Mouse (Mus musculus): ENCODE results near the gene Nqo1. TPM values are rescaled to one million over a fixed set of nuclear protein-coding genes. Genes with fewer than 3 reads are reported as not detected.
A peak's percentile ranks its signal among the peaks of the same experiment; 100 is the strongest.

Nqo1 gene
- polyA plus RNA-seq, 1 experiment: 1.6 TPM

GRCm38 (mm10) chr8:107390476-107391135 lies 12.4 kb downstream of the Nqo1 start:
- Histone ChIP-seq H3K36me3 (ENCODE audit: control insufficient read depth, insufficient read depth, low read length) (no peaks in the 10 kb centered on the region), H3K4me1 (ENCODE audit: control insufficient read depth, insufficient read depth, low read length) (no peaks in the 10 kb centered on the region), H3K27me3 (ENCODE audit: control insufficient read depth, insufficient read depth, low read length) (no peaks in the 10 kb centered on the region), H3K4me3 (ENCODE audit: control insufficient read depth, low read depth, low read length) (no peak overlapping the region), H3K27ac (ENCODE audit: control insufficient read depth, insufficient read depth, low read depth, low read length) (no peak overlapping the region)
- TF ChIP-seq POLR2A (IDR thresholded peaks at IDR 0.05; ENCODE audit: control insufficient read depth, low read depth, low read length): no peak
- no peak for TF ChIP-seq CTCF (IDR thresholded peaks at IDR 0.05; ENCODE audit: control insufficient read depth, insufficient read depth, insufficient replicate concordance, low read depth, low read length)

DNA sequence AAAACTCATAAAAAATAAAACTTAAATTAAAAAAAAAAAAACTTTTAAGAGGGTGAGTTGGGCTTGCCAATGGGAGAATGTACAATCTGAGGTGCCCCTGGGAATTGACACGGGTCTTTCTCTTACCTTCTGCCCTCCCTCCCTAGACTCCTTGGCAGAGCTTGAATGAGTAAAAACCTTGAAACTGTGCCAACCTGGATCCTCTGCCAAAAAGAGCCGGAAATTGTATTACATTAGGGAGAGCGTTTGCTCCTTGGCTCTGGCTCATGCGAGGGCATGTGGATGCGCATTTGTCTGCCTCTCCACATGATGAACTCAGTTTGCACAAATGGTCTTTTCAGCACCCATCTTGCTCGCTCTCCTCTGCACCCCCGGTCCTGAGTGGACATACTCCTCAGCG lies 13.4 kb downstream of the Nqo1 start:
- H3K36me3 ChIP-seq (ENCODE audit: control insufficient read depth, insufficient read depth, low read length): no peaks in the 10 kb centered on the region
- H3K4me1 ChIP-seq (ENCODE audit: control insufficient read depth, insufficient read depth, low read length): no peaks in the 10 kb centered on the region
- no peak overlapping the region for H3K4me3 ChIP-seq (ENCODE audit: control insufficient read depth, low read depth, low read length)
- TF ChIP-seq POLR2A (IDR thresholded peaks at IDR 0.05; ENCODE audit: control insufficient read depth, low read depth, low read length) (no peak), CTCF (IDR thresholded peaks at IDR 0.05; ENCODE audit: control insufficient read depth, insufficient read depth, insufficient replicate concordance, low read depth, low read length) (no peak)
- no peaks in the 10 kb centered on the region for H3K27me3 ChIP-seq (ENCODE audit: control insufficient read depth, insufficient read depth, low read length)
- no peak overlapping the region for H3K27ac ChIP-seq (ENCODE audit: control insufficient read depth, insufficient read depth, low read depth, low read length)

DNA sequence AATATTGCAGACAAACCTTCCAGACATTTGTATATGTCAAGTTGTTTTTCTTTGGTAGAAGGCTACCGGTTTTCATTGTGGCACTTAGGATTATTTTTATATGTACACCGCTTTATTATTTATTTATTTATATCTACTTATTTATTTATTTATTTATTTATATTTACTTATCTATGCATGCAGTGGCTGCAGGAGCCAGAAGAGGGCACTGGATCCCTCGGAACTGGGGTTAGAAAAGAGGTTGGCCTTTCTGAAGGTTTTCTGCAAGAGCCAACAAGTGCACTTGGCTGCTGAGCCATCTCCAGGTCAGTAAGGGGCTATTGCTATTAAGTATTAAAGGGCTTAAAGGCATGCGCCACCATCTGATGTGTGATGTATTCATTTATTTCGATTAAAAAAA lies 15.1 kb downstream of the Nqo1 start:
- Histone ChIP-seq H3K4me3 (ENCODE audit: control insufficient read depth, low read depth, low read length) (no peak overlapping the region), H3K27ac (ENCODE audit: control insufficient read depth, insufficient read depth, low read depth, low read length) (no peak overlapping the region), H3K36me3 (ENCODE audit: control insufficient read depth, insufficient read depth, low read length) (no peaks in the 10 kb centered on the region), H3K4me1 (ENCODE audit: control insufficient read depth, insufficient read depth, low read length) (no peaks in the 10 kb centered on the region), H3K27me3 (ENCODE audit: control insufficient read depth, insufficient read depth, low read length) (no peaks in the 10 kb centered on the region)
- peak; percentile 8; the same call in 1 of the 2 replicates for TF ChIP-seq CTCF (IDR thresholded peaks at IDR 0.05; ENCODE audit: control insufficient read depth, insufficient read depth, insufficient replicate concordance, low read depth, low read length)
- no peak for TF ChIP-seq POLR2A (IDR thresholded peaks at IDR 0.05; ENCODE audit: control insufficient read depth, low read depth, low read length)

- H3K4me3 ChIP-seq (ENCODE audit: control insufficient read depth, low read depth, low read length): no peak overlapping the region
- TF ChIP-seq POLR2A (IDR thresholded peaks at IDR 0.05; ENCODE audit: control insufficient read depth, low read depth, low read length): no peak
- no peak; the same call in 1 of the 2 replicates for TF ChIP-seq CTCF (IDR thresholded peaks at IDR 0.05; ENCODE audit: control insufficient read depth, insufficient read depth, insufficient replicate concordance, low read depth, low read length)
- H3K36me3 ChIP-seq (ENCODE audit: control insufficient read depth, insufficient read depth, low read length): no peaks in the 10 kb centered on the region
- H3K4me1 ChIP-seq (ENCODE audit: control insufficient read depth, insufficient read depth, low read length): no peaks in the 10 kb centered on the region
- H3K27ac ChIP-seq (ENCODE audit: control insufficient read depth, insufficient read depth, low read depth, low read length): no peak overlapping the region
- no peaks in the 10 kb centered on the region for H3K27me3 ChIP-seq (ENCODE audit: control insufficient read depth, insufficient read depth, low read length)
Measured at GRCm38 (mm10) chr8:107386642-107387041, 16.4 kb downstream of the Nqo1 start.

DNA sequence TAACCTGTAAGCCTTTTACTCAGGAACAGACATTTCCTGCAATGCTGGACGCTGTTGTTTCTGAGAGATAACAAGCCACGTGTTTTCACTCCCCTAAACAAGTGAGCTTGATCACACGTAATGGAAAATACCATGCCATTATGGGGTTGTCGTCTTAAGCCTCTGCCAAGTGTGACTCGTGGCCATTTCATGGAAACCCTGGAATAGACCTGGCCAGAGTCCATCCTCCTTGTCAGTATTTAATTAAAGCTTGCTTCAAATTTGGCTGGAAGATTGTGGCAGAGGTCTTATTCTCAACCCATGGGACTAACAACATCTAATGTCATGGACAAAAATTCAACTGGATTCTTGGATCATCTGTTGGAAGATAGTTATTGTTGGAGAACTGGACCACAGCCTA lies 16.8 kb downstream of the Nqo1 start:
- no peaks in the 10 kb centered on the region for H3K4me1 ChIP-seq (ENCODE audit: control insufficient read depth, insufficient read depth, low read length)
- H3K27ac ChIP-seq (ENCODE audit: control insufficient read depth, insufficient read depth, low read depth, low read length): no peak overlapping the region
- H3K27me3 ChIP-seq (ENCODE audit: control insufficient read depth, insufficient read depth, low read length): no peaks in the 10 kb centered on the region
- TF ChIP-seq POLR2A (IDR thresholded peaks at IDR 0.05; ENCODE audit: control insufficient read depth, low read depth, low read length) (no peak), CTCF (IDR thresholded peaks at IDR 0.05; ENCODE audit: control insufficient read depth, insufficient read depth, insufficient replicate concordance, low read depth, low read length) (no peak)
- H3K4me3 ChIP-seq (ENCODE audit: control insufficient read depth, low read depth, low read length): no peak overlapping the region
- H3K36me3 ChIP-seq (ENCODE audit: control insufficient read depth, insufficient read depth, low read length): no peaks in the 10 kb centered on the region

- Histone ChIP-seq H3K27ac (ENCODE audit: control insufficient read depth, insufficient read depth, low read depth, low read length) (no peak overlapping the region), H3K36me3 (ENCODE audit: control insufficient read depth, insufficient read depth, low read length) (no peaks in the 10 kb centered on the region), H3K27me3 (ENCODE audit: control insufficient read depth, insufficient read depth, low read length) (no peaks in the 10 kb centered on the region), H3K4me1 (ENCODE audit: control insufficient read depth, insufficient read depth, low read length) (no peaks in the 10 kb centered on the region), H3K4me3 (ENCODE audit: control insufficient read depth, low read depth, low read length) (no peak overlapping the region)
- TF ChIP-seq CTCF (IDR thresholded peaks at IDR 0.05; ENCODE audit: control insufficient read depth, insufficient read depth, insufficient replicate concordance, low read depth, low read length) (no peak), POLR2A (IDR thresholded peaks at IDR 0.05; ENCODE audit: control insufficient read depth, low read depth, low read length) (no peak)
Measured at GRCm38 (mm10) chr8:107385063-107385462, 17.9 kb downstream of the Nqo1 start.

- H3K4me3 ChIP-seq (ENCODE audit: control insufficient read depth, low read depth, low read length): no peak overlapping the region
- no peaks in the 10 kb centered on the region for H3K36me3 ChIP-seq (ENCODE audit: control insufficient read depth, insufficient read depth, low read length)
- no peaks in the 10 kb centered on the region for H3K27me3 ChIP-seq (ENCODE audit: control insufficient read depth, insufficient read depth, low read length)
- no peaks in the 10 kb centered on the region for H3K4me1 ChIP-seq (ENCODE audit: control insufficient read depth, insufficient read depth, low read length)
- H3K27ac ChIP-seq (ENCODE audit: control insufficient read depth, insufficient read depth, low read depth, low read length): no peak overlapping the region
- TF ChIP-seq CTCF (IDR thresholded peaks at IDR 0.05; ENCODE audit: control insufficient read depth, insufficient read depth, insufficient replicate concordance, low read depth, low read length) (no peak), POLR2A (IDR thresholded peaks at IDR 0.05; ENCODE audit: control insufficient read depth, low read depth, low read length) (no peak)
Measured at GRCm38 (mm10) chr8:107384651-107385050, 18.4 kb downstream of the Nqo1 start.
